Mouse (Mus musculus): ENCODE data around the gene Fcf1. TPM values are rescaled to one million over a fixed set of nuclear protein-coding genes. Genes with fewer than 3 reads are reported as not detected.

Fcf1 gene
- polyA plus RNA-seq, 1 experiment: 179 TPM

- TF ChIP-seq CTCF (IDR thresholded peaks at IDR 0.05; ENCODE audit: low read depth, low read length): no peak
- no peak for TF ChIP-seq EP300 (IDR thresholded peaks at IDR 0.05; ENCODE audit: insufficient read depth, low read depth, low read length)
- no peak for TF ChIP-seq POLR2A (IDR thresholded peaks at IDR 0.05; ENCODE audit: insufficient read depth, low read length)
- H3K9me3 ChIP-seq (replicated peaks; ENCODE audit: control insufficient read depth, insufficient read depth, low read length, poor library complexity, severe bottlenecking): no peaks in the 10 kb centered on the region
- H3K9ac ChIP-seq (ENCODE audit: low read depth, poor library complexity, severe bottlenecking): no peak overlapping the region
- H3K4me1 ChIP-seq (ENCODE audit: control insufficient read depth, insufficient read depth, low read length): no peaks in the 10 kb centered on the region
- no peaks in the 10 kb centered on the region for H3K27me3 ChIP-seq (ENCODE audit: control insufficient read depth, insufficient read depth, low read length, poor library complexity, severe bottlenecking)
- no peak overlapping the region for H3K27ac ChIP-seq (ENCODE audit: insufficient read depth, low read length)
- peaks cover 2% of the 10 kb centered on the region; the same call in 1 of the 2 replicates for H3K36me3 ChIP-seq (ENCODE audit: control insufficient read depth, insufficient read depth, low read length, poor library complexity, severe bottlenecking)
- H3K4me3 ChIP-seq (ENCODE audit: low read depth, low read length): no peak overlapping the region
These were observed 18.3 kb upstream of the Fcf1 start for GRCm38 (mm10) chr12:84952351-84952750.

- no peaks in the 10 kb centered on the region for H3K4me1 ChIP-seq (ENCODE audit: control insufficient read depth, insufficient read depth, low read length)
- H3K27ac ChIP-seq (ENCODE audit: insufficient read depth, low read length): no peak overlapping the region
- TF ChIP-seq CTCF (IDR thresholded peaks at IDR 0.05; ENCODE audit: low read depth, low read length): no peak
- TF ChIP-seq POLR2A (IDR thresholded peaks at IDR 0.05; ENCODE audit: insufficient read depth, low read length): no peak
- TF ChIP-seq EP300 (IDR thresholded peaks at IDR 0.05; ENCODE audit: insufficient read depth, low read depth, low read length): no peak
- no peaks in the 10 kb centered on the region for H3K27me3 ChIP-seq (ENCODE audit: control insufficient read depth, insufficient read depth, low read length, poor library complexity, severe bottlenecking)
- H3K9me3 ChIP-seq (replicated peaks; ENCODE audit: control insufficient read depth, insufficient read depth, low read length, poor library complexity, severe bottlenecking): no peaks in the 10 kb centered on the region
- no peak overlapping the region for H3K4me3 ChIP-seq (ENCODE audit: low read depth, low read length)
- no peak overlapping the region for H3K9ac ChIP-seq (ENCODE audit: low read depth, poor library complexity, severe bottlenecking)
- no peaks in the 10 kb centered on the region for H3K36me3 ChIP-seq (ENCODE audit: control insufficient read depth, insufficient read depth, low read length, poor library complexity, severe bottlenecking)
These were observed 14.4 kb upstream of the Fcf1 start for GRCm38 (mm10) chr12:84956317-84956716.

- Histone ChIP-seq H3K4me1 (ENCODE audit: control insufficient read depth, insufficient read depth, low read length) (no peaks in the 10 kb centered on the region), H3K4me3 (ENCODE audit: low read depth, low read length) (no peak overlapping the region), H3K9ac (ENCODE audit: low read depth, poor library complexity, severe bottlenecking) (no peak overlapping the region), H3K27me3 (ENCODE audit: control insufficient read depth, insufficient read depth, low read length, poor library complexity, severe bottlenecking) (no peaks in the 10 kb centered on the region), H3K36me3 (ENCODE audit: control insufficient read depth, insufficient read depth, low read length, poor library complexity, severe bottlenecking) (no peaks in the 10 kb centered on the region), H3K9me3 (replicated peaks; ENCODE audit: control insufficient read depth, insufficient read depth, low read length, poor library complexity, severe bottlenecking) (no peaks in the 10 kb centered on the region), H3K27ac (ENCODE audit: insufficient read depth, low read length) (no peak overlapping the region)
- TF ChIP-seq EP300 (IDR thresholded peaks at IDR 0.05; ENCODE audit: insufficient read depth, low read depth, low read length) (no peak), POLR2A (IDR thresholded peaks at IDR 0.05; ENCODE audit: insufficient read depth, low read length) (no peak), CTCF (IDR thresholded peaks at IDR 0.05; ENCODE audit: low read depth, low read length) (no peak)
These were observed 11.8 kb upstream of the Fcf1 start for GRCm38 (mm10) chr12:84958794-84959356.

DNA sequence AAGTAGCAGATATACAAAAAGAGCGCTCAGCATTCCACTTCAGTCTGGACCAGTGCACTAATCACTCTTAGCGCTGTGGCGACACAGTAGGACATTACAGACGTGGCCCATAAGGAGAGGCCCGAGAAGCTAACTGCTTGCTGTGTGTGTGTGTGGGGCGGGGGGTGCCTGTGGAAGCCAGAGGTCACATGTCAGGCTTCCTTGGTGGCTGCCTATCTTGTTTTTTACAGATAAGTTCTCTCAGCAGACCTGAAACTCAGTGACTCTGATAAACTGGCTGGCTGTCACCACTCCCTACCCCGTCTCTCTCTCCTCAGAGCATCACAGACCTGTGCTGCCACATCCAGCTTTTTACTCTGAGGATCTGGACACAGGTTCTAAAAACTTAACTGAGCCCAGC lies 8.1 kb upstream of the Fcf1 start:
- TF ChIP-seq EP300 (IDR thresholded peaks at IDR 0.05; ENCODE audit: insufficient read depth, low read depth, low read length) (no peak), POLR2A (IDR thresholded peaks at IDR 0.05; ENCODE audit: insufficient read depth, low read length) (no peak), CTCF (IDR thresholded peaks at IDR 0.05; ENCODE audit: low read depth, low read length) (no peak)
- Histone ChIP-seq H3K4me1 (ENCODE audit: control insufficient read depth, insufficient read depth, low read length) (no peaks in the 10 kb centered on the region), H3K27me3 (ENCODE audit: control insufficient read depth, insufficient read depth, low read length, poor library complexity, severe bottlenecking) (no peaks in the 10 kb centered on the region)

DNA sequence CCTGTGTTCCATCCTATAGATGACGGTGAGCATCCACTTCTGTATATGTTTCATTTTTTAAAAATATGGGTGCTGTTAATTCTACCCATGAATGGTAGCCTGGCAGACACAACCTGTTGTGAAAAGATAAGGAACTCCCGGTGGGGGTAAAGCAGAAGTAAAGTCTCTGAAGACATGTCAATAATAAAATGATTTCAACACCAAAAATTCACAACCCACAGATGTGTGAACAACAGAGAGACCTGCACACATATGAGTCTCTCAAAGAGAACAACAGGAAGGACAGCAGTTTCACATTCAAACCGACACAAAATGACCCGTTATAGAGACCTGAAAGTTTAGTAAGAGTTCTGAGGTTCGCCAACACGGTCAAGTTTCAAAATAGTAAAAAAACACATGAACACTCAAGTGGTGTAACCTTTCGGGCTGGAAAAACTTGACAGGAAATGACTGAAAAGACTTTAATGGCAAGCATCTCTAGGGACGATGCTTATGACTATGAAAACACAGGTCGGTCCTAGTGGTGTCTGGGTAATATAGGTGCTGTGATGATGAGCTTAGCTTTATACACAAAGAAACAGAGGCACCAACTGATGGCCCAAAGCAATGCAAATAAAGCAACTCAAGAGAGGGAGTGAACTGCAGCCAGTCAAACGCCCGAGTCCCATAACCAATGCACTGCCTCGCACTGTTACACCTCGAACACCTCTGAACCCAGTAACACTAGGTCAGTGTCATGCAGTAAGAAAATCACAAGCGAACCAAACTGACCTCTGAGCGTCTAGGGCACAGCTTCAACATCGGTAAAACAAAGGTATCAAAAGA lies 1.7 kb upstream of the Fcf1 start:
- Histone ChIP-seq H3K9me3 (replicated peaks; ENCODE audit: control insufficient read depth, insufficient read depth, low read length, poor library complexity, severe bottlenecking) (no peaks in the 10 kb centered on the region), H3K36me3 (ENCODE audit: control insufficient read depth, insufficient read depth, low read length, poor library complexity, severe bottlenecking) (peaks cover 12% of the 10 kb centered on the region), H3K27me3 (ENCODE audit: control insufficient read depth, insufficient read depth, low read length, poor library complexity, severe bottlenecking) (no peaks in the 10 kb centered on the region), H3K27ac (ENCODE audit: insufficient read depth, low read length) (no peak overlapping the region), H3K4me3 (ENCODE audit: low read depth, low read length) (no peak overlapping the region), H3K9ac (ENCODE audit: low read depth, poor library complexity, severe bottlenecking) (0 out of 2 replicates have a peak overlapping the region, but pooled peaks have one; percentile 86), H3K4me1 (ENCODE audit: control insufficient read depth, insufficient read depth, low read length) (no peaks in the 10 kb centered on the region)
- TF ChIP-seq POLR2A (IDR thresholded peaks at IDR 0.05; ENCODE audit: insufficient read depth, low read length): no peak
- TF ChIP-seq EP300 (IDR thresholded peaks at IDR 0.05; ENCODE audit: insufficient read depth, low read depth, low read length): no peak
- TF ChIP-seq CTCF (IDR thresholded peaks at IDR 0.05; ENCODE audit: low read depth, low read length): no peak

More for the DNA sequence above, 8.1 kb upstream of the Fcf1 start:
- no peak overlapping the region for H3K27ac ChIP-seq (ENCODE audit: insufficient read depth, low read length)
- no peaks in the 10 kb centered on the region for H3K36me3 ChIP-seq (ENCODE audit: control insufficient read depth, insufficient read depth, low read length, poor library complexity, severe bottlenecking)
- H3K9ac ChIP-seq (ENCODE audit: low read depth, poor library complexity, severe bottlenecking): no peak overlapping the region
- no peaks in the 10 kb centered on the region for H3K9me3 ChIP-seq (replicated peaks; ENCODE audit: control insufficient read depth, insufficient read depth, low read length, poor library complexity, severe bottlenecking)
- no peak overlapping the region for H3K4me3 ChIP-seq (ENCODE audit: low read depth, low read length)
